ENCODE assay signal across 8 mouse cellular contexts in the genomic region with DNA sequence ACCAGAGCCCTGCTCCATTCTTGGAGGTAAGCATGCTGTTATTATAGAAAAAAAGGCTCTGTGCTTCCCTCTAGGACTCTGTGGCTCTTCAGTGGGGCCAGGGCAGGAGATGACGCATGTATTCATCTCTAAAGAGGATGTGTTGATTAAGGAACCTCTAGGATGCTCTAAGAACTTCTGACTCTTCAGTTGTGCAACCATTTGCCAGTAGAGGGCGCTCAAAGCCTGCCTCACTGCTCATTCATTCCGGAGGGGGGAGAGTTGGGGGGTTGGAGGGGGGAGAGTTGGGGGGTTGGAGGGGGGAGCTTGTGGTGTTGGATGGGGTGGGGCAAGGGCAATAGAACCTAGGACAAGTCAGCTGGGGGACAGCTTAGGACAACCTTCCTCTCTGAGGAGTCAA. TPM values are rescaled to one million over a fixed set of nuclear protein-coding genes. Genes with fewer than 3 reads are reported as not detected.
DNase-seq lines count a peak whose midpoint lies in the region; ATAC-seq and TF ChIP-seq lines count a peak whose summit lies in the region.

No protein-coding gene starts in this region.

- peak; percentile 65 for DNase-seq in gastrocnemius, adult 2 months
- no peak for DNase-seq in gastrocnemius, adult 8-10 months (ENCODE audit: low spot score in 2 of 2)
- DNase-seq in neural tube, embryonic 10.5 days (ENCODE audit: extremely low spot score, low spot score), result peak; percentile 65
- peak; percentile 56 for DNase-seq in brain, embryonic 14.5 days (ENCODE audit: low read depth)
- peak; percentile 49 for DNase-seq in gastrocnemius, postnatal 14 days
- DNase-seq in thymus, postnatal 4 days, result peak; percentile 70

- peak; percentile 60 for TF ChIP-seq CTCF in gastrocnemius, adult 2 months (IDR thresholded peaks at IDR 0.05)
- peak; percentile 72; the same call in 1 of the 2 replicates for TF ChIP-seq CTCF in brain, embryonic 14.5 days (IDR thresholded peaks at IDR 0.05; ENCODE audit: borderline replicate concordance, extremely low read depth, insufficient read depth, insufficient read length)

- no peak for TF ChIP-seq POLR2A in brain, embryonic 14.5 days (IDR thresholded peaks at IDR 0.05; ENCODE audit: borderline replicate concordance, extremely low read depth, insufficient read depth, insufficient read length, poor library complexity, severe bottlenecking)

- H3K9me3 ChIP-seq in neural tube, embryonic 15.5 days (replicated peaks), result no peaks in the 10 kb centered on the region

- peaks cover 11% of the 10 kb centered on the region for H3K27me3 ChIP-seq in neural tube, embryonic 15.5 days (replicated peaks)

- WGBS in neural tube, embryonic 15.5 days, result 7% methylated on average over 3 of the region's 3 CpGs

- intact Hi-C loops in gastrocnemius, adult 2 months (cut with DNase I), result loop anchor here (2.0 to 5.0 kb wide), 2 partner anchors 217 to 355 kb away; no protein-coding TSS in a partner anchor
- intact Hi-C loops in gastrocnemius, postnatal 14 days (cut with DNase I; ENCODE audit: low total_unique reads), result loop anchor here (5.0 kb wide), 2 partner anchors 37 to 352 kb away; no protein-coding TSS in a partner anchor

- no peak overlapping the region for H3K4me2 ChIP-seq in neural tube, embryonic 15.5 days

- no peak for ATAC-seq in neural tube, embryonic 15.5 days (ENCODE audit: low FRiP score)
- ATAC-seq in megakaryocyte, adult 5-6 weeks (ENCODE audit: poor library complexity, severe bottlenecking), result peak; percentile 88

- H3K9ac ChIP-seq in neural tube, embryonic 15.5 days (replicated peaks), result no peak overlapping the region

- H3K4me3 ChIP-seq in gastrocnemius, adult 2 months, result no peak overlapping the region
- H3K4me3 ChIP-seq in neural tube, embryonic 15.5 days (replicated peaks), result no peak overlapping the region

- H3K27ac ChIP-seq in gastrocnemius, adult 2 months, result no peak overlapping the region
- H3K27ac ChIP-seq in neural tube, embryonic 15.5 days (replicated peaks), result no peak overlapping the region

- no peaks in the 10 kb centered on the region for H3K36me3 ChIP-seq in neural tube, embryonic 15.5 days

- peaks cover 10% of the 10 kb centered on the region for H3K4me1 ChIP-seq in neural tube, embryonic 15.5 days

RNA-seq across cellular contexts. Expression of gene Ntng2, which starts 52.9 kb away (rescaled TPM):
- 10 to 100 TPM; 25.0 to 27.0 TPM for total RNA-seq in gastrocnemius, adult 2 months (2021)
- total RNA-seq in gastrocnemius, adult 8-10 months (2022), result 10 to 100 TPM; 16.7 to 30.4 (median 26.0) TPM
- 1.3 and 1.7 TPM in 2 replicates for polyA plus RNA-seq in neural tube, embryonic 15.5 days (2015; fragmentation: Nextera tagmentation; extraction: Ambion mirVana)
- polyA plus RNA-seq in brain, embryonic 14.5 days (2012; rRNA removed), result 76.2 and 76.6 TPM in 2 replicates
- total RNA-seq in gastrocnemius, postnatal 14 days (2021), result 10 to 100 TPM; 24.2 to 28.2 TPM
- 22.2 and 24.6 TPM in 2 replicates for total RNA-seq in megakaryocyte, adult 5-6 weeks (2015)
- total RNA-seq in megakaryocyte, adult 5-6 weeks (2017), result 8.4 and 22.8 TPM in 2 replicates

Comparison
In these comparisons a context has a peak if more than half of its experiments do, and no peak if none do; other contexts are left out.
1. DNase-seq: peak in gastrocnemius, adult 2 months (single experiment), neural tube, embryonic 10.5 days (single experiment), brain, embryonic 14.5 days (single experiment), gastrocnemius, postnatal 14 days (single experiment) and thymus, postnatal 4 days (single experiment); none in gastrocnemius, adult 8-10 months (0 of 2).